Mouse (Mus musculus) adrenal gland, postnatal 4 days (tissue): ENCODE data around the gene Usp36. TPM values are rescaled to one million over a fixed set of nuclear protein-coding genes. Genes with fewer than 3 reads are reported as not detected.
A peak's percentile ranks its signal among the peaks of the same experiment; 100 is the strongest.
"Not testable (repeated sequence)": the region's sequence is repeated elsewhere in the genome, so short reads cannot be mapped to it uniquely, and the experiment has no call there.

Experiments
- DNase-seq, 2 experiments: peaks; one replicate each; pipeline ENCODE4 v3.0.0; 2021 to 2022; ENCODE audit warnings: low spot score in 2 of 2, mixed read lengths in 2 of 2
- long read RNA-seq, 2 experiments: library from polyadenylated mRNA; stranded (forward); transcript quantifications; one replicate each; pipeline ENCODE4 v2.0.0; 2021
- total RNA-seq, 2 experiments: library from RNA; stranded (reverse); gene quantifications; 2 replicates each; pipeline ENCODE4 v1.2.3; 2021

Usp36 gene
- total RNA-seq, result 10 to 100 TPM; 22.7 to 23.5 TPM
- long read RNA-seq, experiment 1, partial matches to known transcripts, result 2 of 6 reads
- long read RNA-seq, experiment 1, other reads (novel, unspliced or antisense), result 2 of 6 reads
- long read RNA-seq, experiment 2, partial matches to known transcripts, result 1 of 6 reads
- long read RNA-seq, experiment 2, other reads (novel, unspliced or antisense), result 5 of 6 reads

- peak; percentile 96 for DNase-seq
Observed at GRCm38 (mm10) chr11:118289999-118290889, at the start of gene Usp36. Gene Usp36 (minus strand): TSS chr11:118290244.

- no peak for DNase-seq
Observed at GRCm38 (mm10) chr11:118337491-118338168, 47.6 kb upstream of the Usp36 start.

- DNase-seq, result no peak
Observed at GRCm38 (mm10) chr11:118333431-118333830, 43.4 kb upstream of the Usp36 start.

- no peak for DNase-seq
Observed at GRCm38 (mm10) chr11:118332376-118332775, 42.3 kb upstream of the Usp36 start.

- no peak for DNase-seq
Observed at GRCm38 (mm10) chr11:118330777-118331176, 40.7 kb upstream of the Usp36 start.

GRCm38 (mm10) chr11:118330361-118330760 is 40.3 kb upstream of the Usp36 start:
- DNase-seq, result no peak

- DNase-seq, result no peak
Observed at GRCm38 (mm10) chr11:118328947-118329346, 38.9 kb upstream of the Usp36 start.

GRCm38 (mm10) chr11:118328511-118328910 is 38.5 kb upstream of the Usp36 start:
- no peak for DNase-seq

GRCm38 (mm10) chr11:118326991-118327971 is 37.2 kb upstream of the Usp36 start:
- no peak for DNase-seq

GRCm38 (mm10) chr11:118326491-118326890 is 36.4 kb upstream of the Usp36 start:
- no peak for DNase-seq

- no peak for DNase-seq
Observed at GRCm38 (mm10) chr11:118324541-118324940, 34.5 kb upstream of the Usp36 start.

- no peak for DNase-seq
Observed at GRCm38 (mm10) chr11:118323974-118324373, 33.9 kb upstream of the Usp36 start.

GRCm38 (mm10) chr11:118322647-118323046 is 32.6 kb upstream of the Usp36 start:
- DNase-seq, result no peak

- no peak for DNase-seq
Observed at GRCm38 (mm10) chr11:118321971-118322370, 31.9 kb upstream of the Usp36 start.

- DNase-seq, result no peak
Observed at GRCm38 (mm10) chr11:118321500-118321899, 31.5 kb upstream of the Usp36 start.

- DNase-seq, result no peak
Observed at GRCm38 (mm10) chr11:118318678-118319077, 28.6 kb upstream of the Usp36 start.

GRCm38 (mm10) chr11:118317129-118317528 is 27.1 kb upstream of the Usp36 start:
- peak in 1 of 2 experiments; percentile 20 for DNase-seq

- no peak for DNase-seq
Observed at GRCm38 (mm10) chr11:118316231-118316806, 26.3 kb upstream of the Usp36 start.

GRCm38 (mm10) chr11:118312132-118312723 is 22.2 kb upstream of the Usp36 start:
- DNase-seq, result no peak

GRCm38 (mm10) chr11:118307962-118308361 is 17.9 kb upstream of the Usp36 start:
- DNase-seq, result not testable (repeated sequence)
